8 mouse cellular contexts compared by ENCODE assay signal in the genomic region with DNA sequence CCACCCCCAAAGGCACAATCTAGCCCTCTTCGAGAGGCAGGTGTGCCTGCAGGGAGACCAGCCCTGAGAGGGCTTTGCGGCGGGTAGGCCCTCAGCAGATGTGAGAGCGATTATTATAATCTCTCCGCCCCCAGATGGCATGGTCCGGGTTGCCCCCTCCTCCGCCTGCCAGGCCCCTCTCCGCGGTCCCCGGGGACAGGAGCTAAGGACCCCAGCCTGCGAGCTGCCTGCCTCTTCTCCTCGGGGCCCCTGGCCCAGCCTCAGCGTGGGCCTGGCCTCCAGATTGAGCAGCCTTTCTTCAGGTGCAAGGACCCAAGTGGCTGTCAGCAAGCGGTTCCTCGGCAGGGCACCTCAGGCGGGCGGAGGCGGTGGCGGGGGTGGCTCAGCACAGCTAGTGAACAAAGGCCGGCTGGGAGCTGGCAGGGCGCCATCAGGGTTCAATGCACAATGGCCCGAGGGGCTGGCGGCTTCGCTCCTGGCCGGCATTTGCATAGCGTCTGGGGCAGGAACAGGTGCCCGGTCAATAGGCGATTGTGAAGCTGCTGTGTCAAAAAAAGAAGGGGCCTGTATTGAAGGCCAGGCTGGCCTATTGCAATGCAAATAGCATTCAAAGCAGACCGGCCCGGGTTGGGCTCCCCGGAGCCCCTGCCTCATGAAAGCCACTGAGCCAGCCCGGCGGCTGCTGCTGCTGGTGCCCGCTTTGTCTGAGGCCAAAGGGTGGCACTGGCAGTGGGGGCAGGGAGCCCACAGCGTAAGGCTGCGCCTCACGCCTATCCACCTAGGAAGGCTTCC.
DNase-seq lines count a peak whose midpoint lies in the region; ATAC-seq and TF ChIP-seq lines count a peak whose summit lies in the region.

No protein-coding gene starts in this region.

- no peaks in the 10 kb centered on the region for H3K36me3 ChIP-seq in embryonic facial prominence, embryonic 15.5 days
- H3K36me3 ChIP-seq in heart, postnatal 0 days (replicated peaks; ENCODE audit: control insufficient read depth, insufficient read depth, low read length), result no peaks in the 10 kb centered on the region
- H3K36me3 ChIP-seq in liver, embryonic 13.5 days, result no peaks in the 10 kb centered on the region
- no peaks in the 10 kb centered on the region for H3K36me3 ChIP-seq in neural tube, embryonic 14.5 days (ENCODE audit: control insufficient read depth, insufficient read depth, low read length)

- H3K4me3 ChIP-seq in embryonic facial prominence, embryonic 15.5 days (replicated peaks), result 0 out of 2 replicates have a peak overlapping the region, but pooled peaks have one; percentile 0
- H3K4me3 ChIP-seq in heart, postnatal 0 days (ENCODE audit: low read depth, low read length), result peak overlapping the region; percentile 13
- peak overlapping the region; percentile 19; the same call in 1 of the 2 replicates for H3K4me3 ChIP-seq in liver, embryonic 13.5 days (replicated peaks)
- no peak overlapping the region for H3K4me3 ChIP-seq in neural tube, embryonic 14.5 days (ENCODE audit: low read depth, low read length)

- H3K9me3 ChIP-seq in embryonic facial prominence, embryonic 15.5 days (replicated peaks), result no peaks in the 10 kb centered on the region
- H3K9me3 ChIP-seq in heart, postnatal 0 days (replicated peaks; ENCODE audit: control insufficient read depth, low read length), result no peaks in the 10 kb centered on the region
- no peaks in the 10 kb centered on the region for H3K9me3 ChIP-seq in liver, embryonic 13.5 days (replicated peaks)
- H3K9me3 ChIP-seq in neural tube, embryonic 14.5 days (ENCODE audit: control insufficient read depth, low read length), result no peaks in the 10 kb centered on the region

- peak overlapping the region; percentile 33 for H3K4me2 ChIP-seq in embryonic facial prominence, embryonic 15.5 days (replicated peaks)
- H3K4me2 ChIP-seq in heart, postnatal 0 days (ENCODE audit: low read depth, low read length), result peak overlapping the region; percentile 58
- H3K4me2 ChIP-seq in liver, embryonic 13.5 days, result peak overlapping the region; percentile 51
- peak overlapping the region; percentile 23; the same call in 1 of the 2 replicates for H3K4me2 ChIP-seq in neural tube, embryonic 14.5 days (ENCODE audit: low read depth, low read length)

- no peak overlapping the region for H3K27ac ChIP-seq in embryonic facial prominence, embryonic 15.5 days (replicated peaks)
- H3K27ac ChIP-seq in heart, postnatal 0 days (ENCODE audit: low read depth), result no peak overlapping the region
- no peak overlapping the region for H3K27ac ChIP-seq in liver, embryonic 13.5 days
- H3K27ac ChIP-seq in neural tube, embryonic 14.5 days (ENCODE audit: low read depth, low read length), result peak overlapping the region; percentile 62

- peak; percentile 68 for ATAC-seq in embryonic facial prominence, embryonic 15.5 days (ENCODE audit: insufficient number of reproducible peaks, low FRiP score, low TSS enrichment, low read depth)
- ATAC-seq in heart, postnatal 0 days (ENCODE audit: insufficient read depth, low read depth), result peak; percentile 62
- no peak for ATAC-seq in liver, embryonic 13.5 days (ENCODE audit: low read depth)
- peak; percentile 90 for ATAC-seq in neural tube, embryonic 14.5 days (ENCODE audit: low read depth)

- no peak for TF ChIP-seq EP300 in heart, postnatal 0 days (IDR thresholded peaks at IDR 0.05; ENCODE audit: low read depth)

- 10% methylated on average over 37 of the region's 37 CpGs for WGBS in embryonic facial prominence, embryonic 15.5 days
- WGBS in heart, postnatal 0 days, result 11% methylated on average over 32 of the region's 37 CpGs
- 16% methylated on average over 37 of the region's 37 CpGs for WGBS in liver, embryonic 13.5 days (ENCODE audit: insufficient replicate concordance)
- 5% methylated on average over 37 of the region's 37 CpGs for WGBS in neural tube, embryonic 14.5 days

- no peak for TF ChIP-seq CTCF in heart, postnatal 0 days (IDR thresholded peaks at IDR 0.05; ENCODE audit: low read depth)

- peaks cover 32% of the 10 kb centered on the region for H3K4me1 ChIP-seq in embryonic facial prominence, embryonic 15.5 days
- peaks cover 19% of the 10 kb centered on the region for H3K4me1 ChIP-seq in heart, postnatal 0 days (ENCODE audit: control insufficient read depth, insufficient read depth)
- peaks cover 3% of the 10 kb centered on the region for H3K4me1 ChIP-seq in liver, embryonic 13.5 days (replicated peaks)
- H3K4me1 ChIP-seq in neural tube, embryonic 14.5 days (ENCODE audit: control insufficient read depth, insufficient read depth, low read length), result peaks cover 18% of the 10 kb centered on the region

- H3K27me3 ChIP-seq in embryonic facial prominence, embryonic 15.5 days, result no peaks in the 10 kb centered on the region
- no peaks in the 10 kb centered on the region for H3K27me3 ChIP-seq in heart, postnatal 0 days (ENCODE audit: control insufficient read depth, insufficient read depth, low read length)
- peaks cover 39% of the 10 kb centered on the region for H3K27me3 ChIP-seq in liver, embryonic 13.5 days
- H3K27me3 ChIP-seq in neural tube, embryonic 14.5 days (ENCODE audit: control insufficient read depth, insufficient read depth, low read length), result no peaks in the 10 kb centered on the region

- DNase-seq in urinary bladder, postnatal 14 days (ENCODE audit: low spot score), result peak; percentile 69
- DNase-seq in urinary bladder, adult 2 months (ENCODE audit: low spot score), result no peak
- peak; percentile 38 for DNase-seq in heart, postnatal 0 days (ENCODE audit: low spot score)
- peak; percentile 94 to 97 for DNase-seq in kidney, postnatal 4 days
- no peak for DNase-seq in liver, embryonic 13.5 days
- DNase-seq in thymus, adult 18-20 months, result peak; percentile 52 to 64

- H3K9ac ChIP-seq in embryonic facial prominence, embryonic 15.5 days, result no peak overlapping the region
- H3K9ac ChIP-seq in heart, postnatal 0 days (replicated peaks; ENCODE audit: low read depth, low read length), result peak overlapping the region; percentile 57
- no peak overlapping the region for H3K9ac ChIP-seq in liver, embryonic 13.5 days
- peak overlapping the region; percentile 44 for H3K9ac ChIP-seq in neural tube, embryonic 14.5 days (replicated peaks; ENCODE audit: low read depth, low read length)

Comparison
In these comparisons a context has a peak if more than half of its experiments do, and no peak if none do; other contexts are left out.
1. DNase-seq: peak in urinary bladder, postnatal 14 days (single experiment), heart, postnatal 0 days (single experiment), kidney, postnatal 4 days (2 of 2) and thymus, adult 18-20 months (2 of 2); none in urinary bladder, adult 2 months (single experiment) and liver, embryonic 13.5 days (single experiment).
2. H3K9ac ChIP-seq: peak in heart, postnatal 0 days (single experiment) and neural tube, embryonic 14.5 days (single experiment); none in embryonic facial prominence, embryonic 15.5 days (single experiment) and liver, embryonic 13.5 days (single experiment).
3. Peak in every context shown above with its lines, with median percentiles within 50 percentile points of each other: H3K4me2 ChIP-seq.